Mouse (Mus musculus): ENCODE data around the gene Lcn6. TPM values are rescaled to one million over a fixed set of nuclear protein-coding genes. Genes with fewer than 3 reads are reported as not detected.
A peak's percentile ranks its signal among the peaks of the same experiment; 100 is the strongest.
"Not testable (repeated sequence)": the region's sequence is repeated elsewhere in the genome, so short reads cannot be mapped to it uniquely, and the experiment has no call there.

Lcn6 gene
- not detected for total RNA-seq (2021)
- long read RNA-seq, experiment 1 = 0 reads
- long read RNA-seq, experiment 2 = 0 reads

DNA sequence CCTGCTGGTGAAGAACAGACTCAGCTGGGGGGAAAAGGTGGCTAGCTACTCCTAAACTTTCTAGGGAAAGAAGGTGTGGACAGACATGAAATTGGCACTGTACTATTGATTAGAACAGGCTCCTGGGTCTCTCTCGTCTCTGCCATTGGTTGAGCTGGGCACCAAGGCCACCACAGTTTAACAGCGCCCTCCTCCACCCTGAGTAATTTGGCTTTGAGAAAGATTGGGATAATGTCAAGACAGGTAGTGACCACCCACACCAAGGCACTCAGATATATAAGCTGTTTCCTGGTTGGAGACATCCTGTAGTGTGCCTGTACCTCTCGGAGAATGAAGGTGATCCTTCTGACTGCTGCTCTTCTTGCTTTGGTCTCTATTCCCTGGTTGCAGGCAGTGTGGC is at the start of gene Lcn6:
Gene Lcn6 (plus strand): TSS at position 301 of the 400 bp plus-strand sequence.
- no peak for DNase-seq (ENCODE audit: low spot score in 2 of 2)

DNA sequence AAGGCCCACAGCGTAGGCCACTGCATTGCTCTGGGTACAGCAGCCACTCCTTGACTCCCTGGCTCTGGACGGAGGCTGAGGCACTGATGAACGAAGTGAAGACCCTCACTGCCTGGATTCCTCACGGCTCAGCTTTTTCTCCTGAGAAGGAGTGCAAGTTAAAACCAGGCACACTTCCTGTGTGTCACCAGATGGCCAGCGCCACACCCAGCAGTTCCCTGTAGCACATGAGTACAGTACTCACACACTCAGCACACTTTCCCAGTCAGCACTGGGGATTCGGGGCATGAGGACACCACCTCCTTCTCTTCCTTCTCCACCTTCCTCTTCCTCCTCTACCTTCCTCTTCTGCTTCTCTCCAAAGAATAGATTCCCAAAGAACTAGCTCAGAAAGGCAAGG is 48.8 kb upstream of the Lcn6 start, which contains the start of gene Fcna:
Gene Fcna (minus strand): TSS at position 220 of the 400 bp plus-strand sequence.
- DNase-seq (ENCODE audit: low spot score in 2 of 2) = no peak

DNA sequence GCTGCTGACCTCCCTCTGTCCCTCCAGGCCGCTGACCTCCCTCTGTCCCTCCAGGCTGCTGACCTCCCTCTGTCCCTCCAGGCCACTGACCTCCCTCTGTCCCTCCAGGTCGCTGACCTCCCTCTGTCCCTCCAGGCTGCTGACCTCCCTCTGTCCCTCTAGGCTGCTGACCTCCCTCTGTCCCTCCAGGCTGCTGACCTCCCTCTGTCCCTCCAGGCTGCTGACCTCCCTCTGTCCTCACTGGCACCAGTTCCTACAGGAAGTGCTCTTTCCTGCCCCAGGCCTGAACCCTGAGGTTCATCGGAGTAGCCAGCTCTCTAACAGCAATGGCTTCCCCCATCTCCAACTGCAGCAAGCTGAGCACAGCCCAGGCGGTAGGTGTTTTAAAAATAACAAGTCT is 47.8 kb upstream of the Lcn6 start:
- DNase-seq (ENCODE audit: low spot score in 2 of 2) = no peak

DNA sequence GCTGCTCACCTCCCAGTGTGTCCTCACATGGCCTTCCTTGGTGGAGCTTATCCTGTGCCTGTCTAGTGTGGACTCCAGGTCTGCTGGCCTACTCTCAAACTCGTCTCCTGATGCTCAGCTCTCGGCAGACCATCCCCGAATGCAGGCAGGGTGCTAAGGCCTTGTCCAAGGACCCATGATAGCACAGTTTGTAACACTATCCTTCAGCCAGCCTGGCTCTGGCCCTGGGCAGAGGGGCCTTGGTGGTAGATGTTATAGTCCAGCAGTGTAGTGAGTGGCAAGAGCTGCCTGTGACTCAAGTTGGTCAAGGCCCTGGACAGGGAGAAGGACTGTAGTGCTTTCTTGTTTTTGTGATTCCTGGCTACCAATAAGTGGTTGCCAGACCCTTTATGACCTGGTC is 43.0 kb upstream of the Lcn6 start:
- DNase-seq (ENCODE audit: low spot score in 2 of 2) = no peak

DNA sequence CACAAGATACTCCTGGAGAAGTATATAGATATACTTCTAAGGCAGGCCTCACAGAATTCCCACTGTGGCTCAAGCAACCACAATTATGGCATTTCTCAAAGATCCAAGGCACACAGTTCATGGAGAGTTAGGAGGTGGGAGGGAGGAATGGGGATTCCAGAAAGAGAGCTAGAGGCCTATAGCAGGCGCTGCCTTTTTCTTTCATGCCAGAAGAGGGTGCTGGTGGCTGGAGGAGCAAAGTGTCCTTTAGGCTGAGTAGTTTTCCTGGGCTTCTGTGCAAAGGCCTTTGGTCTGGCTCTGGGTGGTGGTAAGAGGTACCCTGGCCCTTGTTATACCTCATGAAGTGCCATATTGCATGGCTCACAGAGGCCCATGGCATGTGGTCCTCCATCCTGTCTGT is 42.5 kb upstream of the Lcn6 start:
- no peak for DNase-seq (ENCODE audit: low spot score in 2 of 2)

DNA sequence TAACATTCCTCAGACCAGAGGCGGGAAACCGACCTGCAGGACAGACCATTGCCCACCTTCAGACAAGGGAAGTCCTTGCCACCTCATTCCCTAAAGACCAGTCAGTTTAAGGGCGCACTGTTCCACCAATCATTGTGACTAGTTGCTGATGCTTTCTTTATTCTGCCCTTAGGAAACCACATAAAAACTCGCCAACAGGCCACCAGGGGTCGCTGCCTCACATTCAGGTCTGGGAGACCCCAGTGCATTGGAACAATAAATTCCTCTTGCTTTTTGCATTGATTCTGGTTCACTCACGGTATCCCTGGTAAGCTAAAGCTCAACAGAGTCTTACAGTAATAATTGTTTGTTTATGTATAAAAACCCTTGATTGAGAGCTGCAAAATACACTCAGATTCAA is 36.7 kb upstream of the Lcn6 start:
- peak in 1 of 2 experiments; percentile 43 for DNase-seq (ENCODE audit: low spot score in 2 of 2)

DNA sequence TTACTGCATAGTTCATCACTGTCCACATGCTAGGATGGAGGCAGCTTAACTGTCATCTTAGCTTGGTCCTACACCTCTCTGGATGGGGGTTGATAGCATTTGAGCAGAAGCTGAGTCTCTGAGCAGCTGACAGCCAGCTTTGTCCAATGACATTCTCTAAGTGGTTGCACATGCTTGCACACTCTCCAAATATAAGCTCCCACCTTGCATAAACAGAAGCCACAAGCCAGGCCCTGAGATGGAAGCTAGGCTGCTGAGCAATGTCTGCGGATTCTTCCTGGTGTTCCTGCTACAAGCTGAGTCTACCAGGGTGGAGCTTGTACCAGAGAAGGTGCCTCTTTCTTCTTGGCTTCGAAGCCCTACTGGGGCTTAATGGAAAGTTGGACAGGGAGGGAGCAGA is 23.7 kb upstream of the Lcn6 start, which contains the start of gene Lcn8:
Gene Lcn8 (plus strand): TSS at position 219 of the 400 bp plus-strand sequence.
- no peak for DNase-seq (ENCODE audit: low spot score in 2 of 2)

DNA sequence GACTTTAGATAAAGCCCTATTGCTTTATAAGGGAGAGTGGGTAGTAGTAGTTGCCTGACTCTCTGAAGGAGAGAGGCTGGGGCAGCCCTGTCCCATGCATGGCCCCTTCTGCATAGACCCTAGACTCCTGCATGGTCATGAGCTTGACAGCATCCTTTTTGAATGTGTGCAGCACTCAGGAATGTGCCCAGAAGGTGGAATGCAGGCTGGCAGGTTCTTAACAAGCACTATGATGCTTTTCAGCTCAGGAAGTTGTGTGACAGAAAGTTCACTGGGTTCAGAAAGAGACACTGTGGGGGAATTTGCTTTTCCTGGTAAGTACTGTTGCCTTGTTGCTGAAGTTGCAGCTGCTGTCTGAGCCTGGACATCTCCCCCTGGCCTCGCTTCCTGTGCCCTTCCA is 22.1 kb upstream of the Lcn6 start:
- DNase-seq (ENCODE audit: low spot score in 2 of 2) = no peak

DNA sequence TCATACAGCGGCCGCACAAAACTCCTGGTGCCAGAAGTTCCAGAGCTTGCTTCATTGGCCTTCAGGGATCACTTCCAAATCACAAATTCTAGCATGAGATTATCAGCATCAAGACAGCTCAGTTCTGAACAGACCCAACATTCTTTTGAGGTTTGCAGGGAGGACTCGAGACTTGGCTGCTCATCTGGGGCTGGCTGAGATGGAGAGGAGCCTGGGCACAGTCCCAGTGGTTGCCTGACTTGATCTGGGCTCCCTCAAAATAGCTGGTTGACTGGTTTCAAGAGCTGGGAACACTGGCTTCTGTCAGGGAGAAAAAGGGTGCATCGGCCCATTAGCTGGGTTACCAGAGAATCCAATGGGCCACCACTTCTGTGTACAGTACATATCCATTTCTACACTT is 19.9 kb upstream of the Lcn6 start:
- no peak for DNase-seq (ENCODE audit: low spot score in 2 of 2)

DNA sequence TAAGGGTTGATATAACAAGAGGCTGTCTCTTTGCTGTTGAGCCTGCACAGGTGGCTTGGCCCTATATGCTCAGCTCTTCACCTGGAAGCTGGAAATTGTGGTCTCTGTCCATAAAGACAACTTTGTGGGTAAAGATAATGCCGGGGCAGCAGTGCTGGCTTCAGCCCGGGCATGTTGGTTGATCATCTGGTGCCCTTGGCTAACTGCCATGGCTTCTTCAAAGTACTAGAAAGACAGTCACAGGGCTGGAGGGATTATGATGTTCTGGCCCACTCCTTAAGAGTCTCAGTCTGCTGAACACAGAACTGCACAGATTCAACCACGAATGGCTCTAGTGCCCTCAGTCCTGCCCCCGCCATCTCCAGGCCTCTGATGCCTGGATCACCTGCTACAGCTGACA is 19.3 kb upstream of the Lcn6 start:
- no peak for DNase-seq (ENCODE audit: low spot score in 2 of 2)

DNA sequence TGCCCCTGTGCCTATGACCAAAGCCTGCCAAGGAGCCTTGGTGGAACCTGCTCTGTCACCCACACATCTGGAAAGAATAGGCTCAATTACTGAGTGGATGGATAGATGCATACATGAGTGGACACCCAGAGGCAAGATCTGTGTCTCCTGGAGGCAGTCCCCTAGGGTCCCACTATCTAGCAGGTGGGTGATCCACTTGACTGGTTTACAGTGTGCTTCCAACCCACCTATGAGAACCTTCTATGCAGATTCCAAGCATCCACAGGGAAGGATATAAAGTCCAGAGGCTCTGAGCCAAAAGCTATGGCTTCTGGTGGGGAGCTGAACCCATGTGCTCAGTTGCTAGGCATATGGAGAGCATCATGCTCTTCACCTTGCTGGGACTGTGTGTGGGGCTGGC is 18.9 kb upstream of the Lcn6 start, which contains the start of gene Lcn5:
Gene Lcn5 (plus strand): TSS at position 301 of the 400 bp plus-strand sequence.
- no peak for DNase-seq (ENCODE audit: low spot score in 2 of 2)

DNA sequence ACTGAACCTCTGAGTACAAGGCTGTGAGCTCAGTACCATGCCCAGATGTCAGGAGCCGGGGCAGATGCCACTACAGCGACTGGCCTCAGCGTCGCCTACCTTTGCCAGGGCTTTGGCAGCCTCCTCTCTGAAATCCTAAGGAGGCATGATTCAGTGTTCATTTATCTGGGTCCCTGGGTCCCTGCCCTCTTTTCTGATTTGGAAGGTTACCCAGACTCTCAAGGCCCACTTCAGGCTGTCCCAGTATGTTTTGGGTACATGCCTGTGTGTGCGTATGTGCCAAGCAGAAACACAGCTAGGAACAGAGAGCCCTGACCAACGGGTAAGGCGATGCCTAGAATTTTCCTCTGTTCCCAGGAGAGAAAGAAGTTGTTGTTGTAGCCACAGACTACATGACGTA is 16.3 kb upstream of the Lcn6 start:
- DNase-seq (ENCODE audit: low spot score in 2 of 2) = no peak

DNA sequence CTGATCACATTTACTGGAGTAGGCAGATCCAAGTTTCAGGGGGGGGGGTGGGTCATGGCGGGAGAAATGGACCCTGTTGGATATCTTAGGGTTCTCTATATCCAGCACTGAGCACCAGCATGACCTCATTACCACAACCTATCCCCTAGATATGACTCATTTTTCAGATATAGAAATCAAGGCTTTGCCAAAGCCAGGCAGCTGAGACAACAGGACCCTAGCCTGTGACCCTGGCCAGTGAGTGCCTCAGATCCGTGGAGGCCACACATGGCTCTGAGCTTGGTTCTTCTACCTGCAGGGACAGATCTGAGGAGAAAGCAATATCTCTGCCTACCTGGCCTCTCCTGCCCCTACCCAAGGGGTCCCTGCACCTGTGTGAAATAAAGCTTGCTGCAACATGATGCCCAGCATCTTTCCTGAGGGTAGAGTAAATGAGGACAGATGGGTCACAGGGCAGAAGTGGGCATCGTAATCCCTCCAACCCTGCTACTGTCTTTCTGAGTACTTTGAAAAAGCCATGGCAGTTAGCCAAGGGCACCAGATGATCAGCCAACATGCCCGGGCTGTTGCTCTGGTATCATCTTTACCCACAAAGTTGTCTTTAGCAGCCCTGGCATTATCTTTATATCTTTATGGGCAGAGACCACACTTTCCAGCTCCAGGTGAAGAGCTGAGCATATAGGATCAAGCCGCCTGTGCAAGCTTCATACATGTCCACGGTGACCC is 15.2 kb upstream of the Lcn6 start:
- DNase-seq (ENCODE audit: low spot score in 2 of 2) = no peak

DNA sequence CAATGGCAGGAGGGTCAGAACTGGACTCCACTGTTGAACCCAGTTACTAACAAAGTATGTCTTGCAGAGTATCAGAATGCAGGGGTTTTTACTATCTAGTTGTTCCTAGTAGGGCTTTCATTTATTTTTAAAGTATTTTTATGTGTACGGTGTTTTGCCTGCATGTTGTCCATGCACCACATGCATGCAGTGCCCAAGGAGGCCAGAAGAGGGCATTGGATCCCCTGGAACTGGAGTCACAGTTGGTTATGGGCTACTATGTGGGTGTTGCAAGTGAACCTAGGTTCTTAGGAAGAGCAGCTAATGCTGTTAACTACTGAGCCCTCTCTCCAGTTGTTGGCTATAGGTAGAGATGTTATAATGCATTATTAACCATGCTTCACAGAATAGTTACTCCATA is 13.1 kb upstream of the Lcn6 start:
- peak in 1 of 2 experiments; percentile 38 for DNase-seq (ENCODE audit: low spot score in 2 of 2)

DNA sequence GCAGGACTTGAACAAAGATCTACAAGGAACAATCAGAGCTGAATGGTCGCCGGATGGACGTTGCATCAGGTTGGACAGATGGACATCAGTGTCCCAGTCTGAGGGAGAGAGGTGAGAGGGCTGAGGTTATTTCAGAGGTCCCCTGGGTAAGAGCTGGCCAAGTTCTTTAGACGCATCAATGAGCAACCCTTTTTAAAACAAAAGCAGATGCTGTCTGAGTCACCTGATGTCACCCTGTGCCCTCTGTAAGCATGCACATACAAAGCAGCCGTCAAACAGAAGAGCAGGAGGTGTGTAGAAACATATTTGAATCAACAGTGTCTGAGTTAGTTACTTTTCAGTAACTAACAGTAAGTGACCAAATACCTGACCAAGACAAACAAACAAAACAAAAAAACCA is 12.5 kb upstream of the Lcn6 start:
- DNase-seq (ENCODE audit: low spot score in 2 of 2) = no peak

DNA sequence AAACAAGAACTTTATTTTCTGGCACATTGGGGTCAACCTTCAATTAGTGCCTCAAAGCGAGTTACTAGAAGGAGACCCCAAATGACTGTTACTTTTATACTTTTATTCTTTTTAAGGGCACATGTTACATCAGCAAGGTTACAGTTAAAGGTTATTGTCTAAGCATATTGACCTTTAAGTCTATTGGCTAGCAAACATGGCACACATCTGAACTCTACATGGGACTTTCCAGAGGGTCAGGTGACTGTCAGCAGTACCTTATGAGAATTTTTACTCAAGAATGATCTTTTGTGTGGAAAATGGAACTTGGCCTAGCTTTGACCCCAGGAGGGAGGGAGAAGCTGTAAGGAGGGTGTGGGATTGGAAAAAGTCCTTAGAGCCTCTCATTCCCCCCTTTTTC is 10.1 kb upstream of the Lcn6 start:
- DNase-seq (ENCODE audit: low spot score in 2 of 2) = no peak

DNA sequence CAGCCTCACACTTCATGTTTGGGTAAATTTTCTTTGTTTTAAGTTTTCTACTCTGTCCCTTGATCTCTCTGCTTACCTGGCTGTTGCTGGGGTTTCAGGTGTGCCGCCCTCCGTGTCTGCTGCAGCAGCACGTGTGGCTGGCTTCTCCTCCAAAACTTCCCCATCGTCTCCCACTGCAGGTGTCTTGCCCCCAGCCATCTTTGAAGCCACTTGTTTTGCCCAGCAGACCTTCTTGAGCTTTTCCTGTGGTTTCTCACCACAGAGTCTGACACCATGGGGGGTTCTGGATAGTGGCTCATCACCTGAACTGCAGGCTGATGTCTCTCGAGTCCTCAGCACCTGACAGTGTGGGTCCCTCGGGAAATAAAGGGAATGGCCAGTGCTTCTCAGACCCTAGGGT is 3.0 kb downstream of the Lcn6 start:
- no peak for DNase-seq (ENCODE audit: low spot score in 2 of 2)

DNA sequence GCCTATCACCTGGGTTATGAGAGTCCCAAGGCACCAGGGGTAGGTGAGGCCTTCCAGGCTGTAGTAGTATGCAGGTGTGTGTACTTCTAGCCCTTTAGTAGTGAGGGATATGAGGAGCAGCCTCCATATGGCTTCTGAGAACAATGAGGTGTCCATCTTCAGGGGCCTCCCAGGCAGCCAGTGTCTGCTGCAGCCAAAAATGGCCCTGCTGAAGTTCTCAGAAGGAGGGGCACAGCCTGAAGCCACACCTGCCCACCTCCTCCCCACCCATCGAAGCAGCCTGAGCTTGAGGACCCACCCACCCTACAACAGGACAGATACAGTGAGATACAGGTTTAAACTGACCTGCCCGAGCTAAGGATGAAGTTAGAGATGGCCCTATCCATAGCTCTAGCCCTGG is 5.8 kb downstream of the Lcn6 start, which contains the start of gene Lcn10:
Gene Lcn10 (plus strand): TSS at position 301 of the 400 bp plus-strand sequence.
- no peak for DNase-seq (ENCODE audit: low spot score in 2 of 2)

DNA sequence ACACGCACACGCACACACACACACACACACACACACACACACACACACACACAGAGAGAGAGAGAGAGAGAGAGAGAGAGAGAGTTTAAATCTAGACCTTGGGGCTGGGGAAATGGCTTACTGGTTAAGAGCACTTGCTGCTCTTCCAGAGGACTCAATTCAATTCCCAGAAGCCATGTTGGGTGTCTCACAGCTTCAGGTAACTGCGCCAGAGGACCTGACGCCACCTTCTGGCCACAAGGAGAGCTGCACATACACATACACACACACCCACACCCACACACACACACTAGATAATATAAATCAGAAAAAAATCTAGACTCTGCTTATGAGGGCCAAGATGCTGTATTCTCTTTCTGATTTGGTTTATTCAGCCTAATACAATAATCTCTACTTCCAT is 10.4 kb downstream of the Lcn6 start:
- DNase-seq (ENCODE audit: low spot score in 2 of 2) = no peak

DNA sequence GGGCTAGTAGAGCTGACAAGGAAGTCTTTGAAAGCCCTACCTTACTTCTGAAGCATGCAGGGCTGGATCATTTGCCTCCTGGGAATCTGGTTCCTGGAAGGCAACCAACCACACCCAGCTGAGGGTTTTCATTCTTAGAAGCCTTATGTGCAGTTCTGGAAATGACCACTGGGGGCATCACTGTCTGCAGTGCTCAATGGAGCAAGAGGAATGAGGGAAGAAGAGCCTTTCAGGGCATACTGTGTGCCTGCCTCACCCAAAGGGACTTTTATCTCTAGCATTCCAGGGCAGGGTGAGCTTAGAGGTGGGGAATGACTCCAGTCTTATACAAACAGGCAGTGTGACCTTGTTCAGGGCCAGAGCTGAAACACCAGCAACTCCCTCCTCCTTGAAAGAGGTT is 18.0 kb downstream of the Lcn6 start:
- DNase-seq (ENCODE audit: low spot score in 2 of 2) = peak; percentile 55 to 69

DNA sequence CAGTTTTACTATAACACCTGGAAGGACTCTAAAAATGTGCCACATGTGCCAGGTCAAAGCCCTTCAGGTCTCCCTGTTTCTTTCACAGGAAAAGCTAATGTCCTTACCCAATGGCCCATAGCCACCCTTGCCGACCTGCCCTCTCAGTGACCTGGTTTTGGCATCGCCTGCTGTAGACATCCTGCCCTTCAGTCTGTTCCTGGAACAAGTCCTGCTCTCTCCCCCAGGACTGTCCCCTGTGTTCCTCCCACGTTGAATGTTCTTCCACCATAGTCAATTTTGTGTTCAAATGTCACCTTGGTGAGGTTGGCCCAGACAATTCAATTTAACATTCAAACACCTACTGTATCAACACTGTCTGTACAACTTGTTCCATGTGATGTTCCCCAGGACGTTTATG is 20.4 kb downstream of the Lcn6 start:
- no peak for DNase-seq (ENCODE audit: low spot score in 2 of 2)

DNA sequence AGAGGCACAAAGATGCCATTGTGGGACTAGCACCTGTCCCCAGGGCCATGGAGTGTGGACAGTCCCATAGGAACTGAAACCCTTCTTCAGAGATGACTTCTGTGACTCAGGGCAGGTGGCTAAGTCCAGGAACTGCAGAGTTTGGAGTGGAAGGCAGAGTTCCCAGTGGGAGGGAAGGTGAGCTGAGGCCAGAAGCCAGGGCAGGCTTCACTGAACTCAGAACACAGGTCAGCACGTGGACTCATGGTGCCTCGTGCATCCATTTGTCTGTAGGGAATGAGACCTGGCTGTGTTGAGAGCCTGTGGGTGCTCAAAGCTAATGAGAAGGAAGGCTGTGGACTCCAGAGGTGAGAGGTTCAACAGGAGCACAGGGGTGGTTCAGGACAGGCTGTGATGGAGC is 22.1 kb downstream of the Lcn6 start:
- no peak for DNase-seq (ENCODE audit: low spot score in 2 of 2)

DNA sequence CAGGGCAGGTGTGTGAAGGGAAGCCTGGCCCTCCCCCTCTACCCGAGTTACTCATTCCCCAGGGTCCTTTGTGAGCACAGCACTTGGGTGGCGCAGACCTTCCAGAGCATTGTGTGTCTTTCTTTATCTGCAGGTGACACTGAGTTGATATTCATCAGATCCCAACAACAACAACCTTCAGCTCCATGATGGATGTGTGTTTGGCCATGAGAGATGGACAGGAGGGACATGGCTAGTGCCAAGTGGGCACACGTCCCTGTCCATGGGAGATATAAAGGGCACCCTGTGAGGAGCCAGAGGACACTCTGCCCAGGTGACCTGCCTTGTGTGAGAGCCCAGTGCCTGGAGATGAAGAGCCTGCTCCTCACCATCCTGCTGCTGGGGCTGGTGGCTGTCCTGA is 23.2 kb downstream of the Lcn6 start, which contains the start of gene Obp2a:
Gene Obp2a (plus strand): TSS at position 301 of the 400 bp plus-strand sequence.
- not testable (repeated sequence) for DNase-seq (ENCODE audit: low spot score in 2 of 2)
